Mouse (Mus musculus) cerebellum, postnatal 36 days (tissue): ENCODE measurements at regions not wholly inside any gene's neighbourhood (a gene's known extent, or its start where the extent isn't known, plus 50 kb on each side); places are given as distances from the start of the nearest gene placed in this dataset.

Experiments
- DNase-seq, 2 experiments: peaks; one replicate each; pipeline ENCODE4 v3.0.0; 2021 to 2022; ENCODE audit warnings: mixed read lengths in 2 of 2

GRCm38 (mm10) chr13:31168854-31169253, 194.8 kb downstream of the Gm5447 start:
- no peak for DNase-seq

- DNase-seq: no peak
These were observed 197.7 kb downstream of the Gm5447 start for GRCm38 (mm10) chr13:31171751-31172150.

GRCm38 (mm10) chr13:31172580-31172979, 198.6 kb downstream of the Gm5447 start:
- DNase-seq: no peak

DNA sequence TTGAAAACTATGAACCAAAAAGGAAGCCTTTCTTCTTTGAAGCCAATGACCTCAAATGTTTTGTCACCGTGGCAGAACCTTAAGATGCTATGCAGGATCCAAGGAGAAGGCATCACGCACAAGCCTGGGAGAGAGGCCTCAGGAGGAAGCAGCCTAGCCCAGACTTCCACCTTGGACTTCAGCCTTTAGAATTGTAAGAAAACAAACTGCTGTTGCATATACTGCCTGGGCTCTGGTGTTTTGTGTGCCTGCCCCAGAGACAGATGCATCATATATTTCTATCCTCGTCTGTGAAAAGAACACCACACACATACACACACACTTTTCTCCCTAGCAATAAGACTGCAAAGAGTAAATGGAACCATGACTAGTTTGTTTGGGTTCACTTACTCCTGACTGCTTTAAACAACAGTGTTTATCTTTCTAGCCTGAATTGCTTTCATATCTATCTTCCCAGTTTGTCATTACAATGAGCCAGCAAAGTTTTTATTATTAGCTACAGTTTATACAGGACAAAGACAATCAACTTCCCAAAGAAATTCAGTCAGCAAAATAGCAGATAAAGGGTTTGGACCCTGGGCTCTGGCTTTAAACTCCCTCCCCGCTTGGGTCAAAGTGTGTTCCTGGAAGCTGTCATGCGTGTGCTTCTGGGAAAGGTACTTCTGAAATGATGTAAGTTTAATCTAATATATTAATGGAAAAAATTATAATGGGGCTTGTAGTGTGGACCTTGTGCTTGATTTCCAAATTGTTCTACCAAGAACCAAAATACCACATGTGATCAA, 204.2 kb downstream of the Gm5447 start:
- no peak for DNase-seq

DNA sequence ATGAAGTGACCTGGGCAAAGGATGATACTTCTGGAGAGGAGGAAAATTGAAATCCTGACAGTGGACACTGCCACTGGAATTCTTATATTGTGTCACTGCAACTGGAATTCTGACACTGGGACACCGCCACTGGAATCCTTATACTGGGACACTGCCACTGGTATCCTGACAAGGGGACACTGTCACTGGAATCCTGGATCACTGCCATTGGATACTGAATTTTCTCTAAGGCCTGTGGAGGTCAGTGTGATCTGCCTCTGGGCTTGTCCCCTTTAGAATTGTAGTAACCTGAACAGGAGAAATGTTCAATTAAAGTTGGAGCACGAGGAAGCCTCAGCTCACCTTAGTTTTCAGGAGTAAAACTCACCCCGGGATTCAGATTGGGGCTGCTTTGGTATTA, 205.0 kb downstream of the Gm5447 start:
- no peak for DNase-seq

DNA sequence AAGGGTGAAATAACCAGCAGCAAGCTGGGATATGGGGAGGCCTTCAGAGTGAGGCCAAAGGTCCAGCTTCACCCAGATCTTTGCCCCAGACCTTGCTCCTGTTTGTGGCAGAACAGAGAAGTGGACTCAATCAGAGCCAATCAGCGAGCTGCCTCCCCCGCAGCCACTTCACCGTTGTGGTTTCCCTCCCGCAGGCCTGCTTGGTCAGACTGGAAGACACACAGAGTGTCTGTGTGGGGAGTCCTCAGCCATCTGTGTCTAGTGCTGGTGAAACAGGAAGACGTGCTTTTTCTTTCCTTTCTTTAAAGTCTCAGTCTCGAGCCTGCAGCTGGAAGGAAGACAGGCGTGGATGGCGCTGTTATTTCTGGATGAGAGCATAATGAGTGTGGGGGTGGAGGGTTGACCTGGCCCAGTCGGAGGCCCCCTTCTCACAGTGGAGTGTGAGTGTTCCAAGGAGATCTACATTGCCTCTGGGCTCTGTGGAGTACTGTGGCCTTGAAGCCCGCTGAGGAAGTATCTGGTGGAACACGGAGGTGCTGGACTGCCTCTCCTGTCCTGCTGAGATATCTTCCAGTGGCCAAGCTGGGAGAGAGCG, 205.5 kb downstream of the Gm5447 start:
- DNase-seq: peak; percentile 38 to 39

GRCm38 (mm10) chr13:31181530-31181929, 207.5 kb downstream of the Gm5447 start:
- no peak for DNase-seq

DNA sequence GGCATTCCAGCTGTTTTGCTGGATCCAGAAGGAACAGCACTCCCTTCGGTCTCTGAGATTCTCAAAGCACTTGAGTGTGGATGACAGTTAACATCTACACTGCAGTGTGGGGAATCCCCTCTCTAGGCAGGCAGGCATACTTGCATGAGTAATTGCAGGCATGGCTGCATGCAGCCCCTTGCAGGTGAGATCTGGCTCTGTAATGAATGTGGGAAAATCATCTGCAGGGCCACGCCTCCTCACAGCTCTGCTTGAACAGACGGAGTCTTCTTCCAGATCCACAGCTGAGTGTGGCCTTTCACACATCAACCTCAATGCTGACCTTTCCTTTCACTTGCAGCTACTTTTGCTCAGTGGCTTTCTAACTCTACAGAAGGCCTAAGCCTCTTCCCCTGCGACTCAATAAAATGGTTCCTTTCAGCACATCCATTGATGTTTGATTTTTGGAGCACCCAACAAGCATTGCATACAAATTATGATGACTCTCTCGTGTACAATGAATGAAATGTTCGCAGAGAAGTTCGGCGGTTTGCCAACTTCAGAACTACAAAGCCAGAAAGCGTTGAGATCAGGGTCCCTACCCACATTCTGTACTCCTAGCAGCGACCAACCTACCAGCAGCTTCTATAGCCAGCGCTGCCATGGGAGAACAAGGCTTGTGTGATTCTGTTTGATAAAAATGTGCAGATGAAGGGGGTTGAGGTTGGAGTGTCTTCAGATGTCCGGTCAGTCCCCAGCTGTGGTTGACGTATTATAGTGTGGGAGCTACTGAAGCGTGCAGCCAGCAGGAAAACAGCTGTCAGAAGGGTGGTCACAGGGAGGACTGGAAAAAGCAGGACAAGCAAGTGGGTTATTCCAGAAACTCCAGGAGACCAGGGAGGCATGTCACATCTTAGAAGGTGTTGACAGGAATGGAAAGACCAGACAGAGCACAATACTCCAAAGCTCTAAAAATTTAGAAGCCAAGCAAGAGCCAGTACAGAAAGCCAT, 211.1 kb downstream of the Gm5447 start:
- DNase-seq: no peak

DNA sequence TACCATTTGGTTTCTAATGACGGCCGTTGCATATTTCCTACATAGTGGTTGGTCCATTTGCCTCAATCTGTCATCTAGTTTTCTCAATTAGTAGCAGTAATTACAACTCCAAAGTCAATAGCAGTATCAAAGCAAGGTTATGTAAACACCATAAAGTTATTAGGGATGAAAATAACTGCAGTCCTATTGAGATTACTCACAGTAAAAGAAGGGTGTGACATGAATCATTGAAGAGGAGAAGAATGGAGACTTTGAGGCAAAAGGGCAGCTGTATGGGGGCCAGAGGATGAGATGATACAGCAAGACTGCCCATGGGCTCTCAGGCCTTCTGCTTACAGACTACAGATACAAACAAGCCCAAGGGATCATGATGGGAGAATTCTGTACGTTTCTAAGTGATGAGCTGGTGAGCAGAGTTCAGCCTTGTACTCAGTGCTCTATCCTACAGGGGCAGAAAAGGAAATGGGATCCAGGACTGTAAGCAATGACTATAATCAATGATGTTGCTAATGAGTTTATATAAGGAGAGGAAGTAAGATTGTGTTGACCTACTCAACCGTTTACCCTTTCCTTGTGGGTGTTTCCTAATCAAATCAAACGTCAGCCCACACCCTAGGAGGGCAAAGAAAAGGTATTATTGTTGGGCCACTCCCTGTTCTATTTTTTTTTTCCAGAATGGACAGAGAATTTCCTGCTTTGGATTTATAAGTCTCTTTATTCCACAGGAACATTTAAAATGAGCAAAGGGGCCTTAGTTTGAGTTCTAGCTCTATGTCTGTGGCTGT, 213.0 kb downstream of the Gm5447 start:
- no peak for DNase-seq

GRCm38 (mm10) chr13:31189116-31189515, 215.1 kb downstream of the Gm5447 start:
- no peak for DNase-seq

- no peak for DNase-seq
These were observed 216.0 kb downstream of the Gm5447 start for GRCm38 (mm10) chr13:31190036-31190435.

GRCm38 (mm10) chr13:31191344-31192139, 217.5 kb downstream of the Gm5447 start:
- no peak for DNase-seq

DNA sequence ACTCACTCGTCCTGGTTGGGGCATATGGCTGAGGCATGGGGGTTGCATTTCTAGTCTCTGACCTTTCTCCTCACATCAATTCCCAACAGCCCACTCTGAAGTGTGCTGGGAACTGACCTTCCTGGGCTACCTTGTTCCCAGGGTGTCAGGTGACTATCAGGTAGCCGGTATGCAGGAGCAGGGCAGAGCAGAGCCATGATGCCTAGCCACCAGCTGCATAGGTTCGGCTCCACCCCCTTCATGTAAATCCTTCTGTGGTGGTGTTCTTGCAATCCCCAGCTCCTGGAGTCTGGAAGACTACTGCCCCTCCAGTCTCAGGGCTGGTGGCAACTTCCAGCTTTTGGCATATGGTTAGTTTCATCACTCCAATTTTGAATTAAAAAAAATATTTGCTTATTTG, 221.0 kb downstream of the Gm5447 start:
- DNase-seq: no peak

- DNase-seq: no peak
These were observed 222.5 kb downstream of the Gm5447 start for GRCm38 (mm10) chr13:31196546-31196945.

DNA sequence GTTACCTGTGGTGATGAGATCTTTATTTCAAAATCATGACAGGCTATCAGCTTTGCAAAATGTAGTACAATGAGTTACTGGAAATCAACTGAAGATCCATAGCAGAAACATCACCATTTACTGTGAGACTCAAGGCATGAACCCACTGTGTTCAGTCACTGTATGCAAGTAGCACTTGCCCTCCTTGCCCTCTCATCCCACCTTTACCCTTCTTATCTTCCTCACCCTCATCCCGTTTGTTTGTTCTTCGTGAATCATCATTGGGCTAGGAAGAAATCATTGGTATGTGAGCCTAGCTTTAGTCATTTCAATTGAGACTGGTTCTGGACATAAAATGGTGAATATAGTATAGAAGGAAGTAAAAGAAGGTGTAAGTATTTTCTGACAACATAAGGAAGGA, 223.6 kb downstream of the Gm5447 start:
- DNase-seq: no peak

DNA sequence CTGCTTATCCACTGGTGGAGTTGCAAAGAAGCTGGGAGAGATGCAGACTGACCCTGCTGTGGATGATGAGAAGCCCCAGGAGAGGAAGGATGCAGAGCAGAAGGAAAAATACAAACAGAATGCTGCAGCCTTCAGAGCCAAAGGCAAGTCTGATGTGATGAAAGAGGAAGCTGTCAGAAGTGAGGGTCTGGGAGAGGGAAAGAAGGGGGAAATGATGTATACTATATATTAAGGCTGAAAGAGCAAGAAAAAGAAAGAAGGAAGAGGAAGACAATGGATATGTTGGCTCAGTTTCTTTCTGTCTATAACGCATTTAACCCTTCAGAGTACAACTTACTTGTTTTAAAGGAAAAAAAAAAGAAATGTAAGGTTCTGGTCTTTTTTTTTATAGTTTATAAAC, 225.4 kb downstream of the Gm5447 start:
- DNase-seq: no peak

DNA sequence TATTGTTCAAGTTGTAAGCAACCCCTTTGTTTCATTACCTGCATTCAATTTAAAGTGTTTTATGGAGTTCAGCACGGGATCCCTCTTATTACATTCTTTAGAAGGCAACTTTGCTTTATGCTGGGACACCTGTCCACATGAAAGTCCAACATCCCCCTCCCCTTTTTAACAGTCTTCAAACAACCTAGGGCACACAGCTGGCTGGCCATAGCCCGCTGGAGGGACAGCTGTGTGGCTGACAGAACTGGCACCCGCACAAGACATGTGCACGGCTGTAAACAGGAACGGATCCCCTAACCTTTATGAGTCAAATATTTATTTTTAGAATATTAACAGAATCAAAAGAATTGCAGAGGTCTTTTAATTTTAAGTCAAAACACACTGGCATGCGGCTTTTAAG, 230.1 kb downstream of the Gm5447 start:
- DNase-seq: no peak

DNA sequence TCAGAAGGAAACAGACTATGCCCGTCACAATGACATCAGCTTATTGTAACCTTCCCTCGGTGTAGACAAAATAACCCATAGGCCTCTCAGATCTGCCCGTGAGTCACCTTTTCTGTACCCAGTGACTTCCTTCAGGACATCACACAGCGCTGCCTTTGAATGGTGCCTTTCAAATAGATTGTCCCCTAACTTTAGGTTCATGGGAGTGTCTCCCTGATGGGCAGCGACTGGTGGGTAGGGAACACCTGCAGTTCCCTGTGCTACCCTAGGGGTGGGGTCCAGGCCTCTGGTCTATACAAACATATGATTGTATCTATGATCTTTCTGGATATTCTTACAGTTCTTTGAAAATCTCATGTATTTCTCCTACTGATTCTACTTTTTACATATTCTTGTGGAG, 232.4 kb downstream of the Gm5447 start:
- DNase-seq: no peak

DNA sequence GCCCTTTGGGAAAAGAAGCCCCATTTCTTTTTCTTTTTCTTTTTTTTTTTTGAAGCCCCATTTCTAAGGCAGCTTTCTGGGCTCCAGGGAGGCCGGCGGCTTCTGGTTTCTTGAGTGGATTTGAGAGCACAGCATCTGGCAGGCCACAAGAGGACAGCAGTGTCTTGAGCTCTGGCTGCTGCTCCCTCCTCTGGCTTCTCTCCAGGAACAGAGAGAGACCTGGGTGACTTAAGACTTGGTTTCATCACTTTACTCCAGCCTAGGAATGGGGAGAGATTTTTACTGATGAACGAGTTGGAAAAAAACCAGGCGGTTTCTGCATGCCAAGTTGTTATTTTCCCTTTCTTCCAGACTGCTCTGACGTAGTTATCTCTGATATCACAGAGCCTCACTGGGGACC, 233.7 kb downstream of the Gm5447 start:
- no peak for DNase-seq

DNA sequence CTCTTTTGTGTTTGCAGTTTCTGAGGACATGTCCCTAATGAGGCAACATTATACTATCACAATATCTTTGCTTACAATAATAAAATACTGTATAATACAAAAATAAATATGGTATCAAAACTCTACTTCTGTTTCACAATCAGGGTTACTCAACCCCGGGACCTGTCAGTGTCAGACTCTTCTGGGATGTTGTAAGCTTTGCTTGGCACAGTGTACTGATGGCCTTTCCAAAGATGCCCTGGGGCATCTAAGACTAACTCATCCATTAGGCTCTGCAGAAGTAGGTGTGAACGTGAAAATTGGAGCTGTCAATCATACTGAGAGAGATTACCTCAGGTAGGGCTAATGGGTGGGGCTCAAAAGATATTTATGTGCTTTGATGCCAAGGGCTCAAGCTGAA, 249.0 kb downstream of the Gm5447 start:
- no peak for DNase-seq

- no peak for DNase-seq
These were observed 266.5 kb downstream of the Gm5447 start for GRCm38 (mm10) chr13:31240546-31240945.

- DNase-seq: no peak
These were observed 275.0 kb downstream of the Gm5447 start for GRCm38 (mm10) chr13:31248996-31249395.
